Mouse (Mus musculus): ENCODE data around the gene Gm4792. TPM values are rescaled to one million over a fixed set of nuclear protein-coding genes. Genes with fewer than 3 reads are reported as not detected.
A peak's percentile ranks its signal among the peaks of the same experiment; 100 is the strongest.

The Gm4792 gene
- total RNA-seq, 1 experiment: not detected

- Histone ChIP-seq H3K36me3 (ENCODE audit: control insufficient read depth, insufficient read depth, low read length, poor library complexity, severe bottlenecking) (no peaks in the 10 kb centered on the region), H3K27ac (ENCODE audit: insufficient read depth, low read depth, low read length, poor library complexity, severe bottlenecking) (no peak overlapping the region), H3K9me3 (ENCODE audit: control insufficient read depth, insufficient read depth, low read depth, low read length) (no peaks in the 10 kb centered on the region), H3K4me1 (ENCODE audit: control insufficient read depth in 2 of 2, insufficient read depth in 2 of 2, low read length in 2 of 2, poor library complexity in 1 of 2) (0 out of 4 replicates have a peak, but pooled peaks cover 0 to 6% of the 10 kb centered on the region in 2 experiments), H3K4me3 (ENCODE audit: insufficient read depth in 1 of 2, low read depth in 1 of 2, low read length in 2 of 2, poor library complexity in 1 of 2, severe bottlenecking in 1 of 2) (no peak overlapping the region), H3K9ac (ENCODE audit: insufficient read depth, low read depth, low read length, poor library complexity, severe bottlenecking) (no peak overlapping the region)
- no peak for TF ChIP-seq ZNF384 (IDR thresholded peaks at IDR 0.05; ENCODE audit: low read depth, low read length)
- TF ChIP-seq CHD2 (IDR thresholded peaks at IDR 0.05; ENCODE audit: low read depth, low read length): no peak
- TF ChIP-seq HCFC1 (IDR thresholded peaks at IDR 0.05; ENCODE audit: borderline replicate concordance, insufficient read depth, low read length): no peak
- TF ChIP-seq MAFK (IDR thresholded peaks at IDR 0.05; ENCODE audit: insufficient read depth, low read depth, low read length): no peak
- in situ Hi-C loops (cut with MboI; ENCODE audit: low sequenced_read_pairs in 2 of 2, unreplicated experiment in 2 of 2): no loop called here
- no peak for DNase-seq (ENCODE audit: low read depth, low spot score)
These were observed 32.6 kb downstream of the Gm4792 start for GRCm38 (mm10) chr10:94265656-94266542.

DNA sequence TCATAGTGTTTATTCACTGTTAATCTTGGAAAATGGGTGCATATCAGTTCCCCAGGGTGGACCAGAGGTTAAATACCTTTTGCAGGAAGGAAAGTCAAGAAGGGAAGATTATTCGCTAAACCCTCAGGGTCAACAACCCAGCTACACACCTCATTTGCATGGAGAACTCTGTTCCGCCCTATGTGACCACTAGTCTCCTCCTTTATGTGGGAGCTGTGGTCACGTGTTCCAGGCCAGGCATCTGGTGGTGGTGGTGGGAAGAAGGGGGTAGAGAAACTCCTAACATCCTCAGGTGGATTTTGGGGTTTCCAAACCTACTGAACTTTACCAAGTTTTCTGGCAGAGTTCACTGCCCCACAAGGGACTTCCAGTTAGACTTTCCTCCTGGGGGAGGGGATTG lies 35.3 kb downstream of the Gm4792 start:
- H3K4me1 ChIP-seq (ENCODE audit: control insufficient read depth in 2 of 2, insufficient read depth in 2 of 2, low read length in 2 of 2, poor library complexity in 1 of 2): 0 out of 4 replicates have a peak, but pooled peaks cover 0 to 6% of the 10 kb centered on the region in 2 experiments
- H3K9me3 ChIP-seq (ENCODE audit: control insufficient read depth, insufficient read depth, low read depth, low read length): no peaks in the 10 kb centered on the region
- H3K4me3 ChIP-seq (ENCODE audit: insufficient read depth in 1 of 2, low read depth in 1 of 2, low read length in 2 of 2, poor library complexity in 1 of 2, severe bottlenecking in 1 of 2): peak overlapping the region in 1 of 2 experiments; percentile 49; a peak in 2 of 4 replicates
- no peak for DNase-seq (ENCODE audit: low read depth, low spot score)
- H3K9ac ChIP-seq (ENCODE audit: insufficient read depth, low read depth, low read length, poor library complexity, severe bottlenecking): no peak overlapping the region
- in situ Hi-C loops (cut with MboI; ENCODE audit: low sequenced_read_pairs in 2 of 2, unreplicated experiment in 2 of 2): no loop called here
- no peak overlapping the region for H3K27ac ChIP-seq (ENCODE audit: insufficient read depth, low read depth, low read length, poor library complexity, severe bottlenecking)
- no peaks in the 10 kb centered on the region for H3K36me3 ChIP-seq (ENCODE audit: control insufficient read depth, insufficient read depth, low read length, poor library complexity, severe bottlenecking)
- no peak for TF ChIP-seq ZNF384 (IDR thresholded peaks at IDR 0.05; ENCODE audit: low read depth, low read length)
- TF ChIP-seq ZC3H11A (IDR thresholded peaks at IDR 0.05; ENCODE audit: borderline replicate concordance, low read depth, low read length): no peak
- TF ChIP-seq HCFC1 (IDR thresholded peaks at IDR 0.05; ENCODE audit: borderline replicate concordance, insufficient read depth, low read length): no peak
- no peak for TF ChIP-seq CHD2 (IDR thresholded peaks at IDR 0.05; ENCODE audit: low read depth, low read length)
- no peak for TF ChIP-seq MAFK (IDR thresholded peaks at IDR 0.05; ENCODE audit: insufficient read depth, low read depth, low read length)

DNA sequence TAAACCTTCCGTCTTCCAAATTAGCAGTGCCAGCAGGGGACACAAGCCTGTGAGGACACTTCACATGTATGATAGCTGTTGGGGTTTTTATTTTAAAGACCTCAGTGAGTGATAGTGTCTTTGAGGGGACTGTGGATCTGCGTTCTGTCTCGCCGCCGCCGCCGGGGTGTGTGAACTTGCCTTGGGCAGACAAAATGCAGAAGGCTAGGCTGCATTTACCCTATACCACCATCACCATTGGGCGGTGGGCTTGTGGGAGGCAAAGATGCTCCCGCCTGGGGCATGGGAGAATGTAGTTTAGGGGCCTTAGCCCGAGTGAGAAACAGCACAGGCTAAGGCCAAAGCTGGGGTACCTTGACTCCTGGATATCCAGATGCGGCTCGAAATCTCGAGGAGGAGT lies 35.9 kb downstream of the Gm4792 start:
- no peak for DNase-seq (ENCODE audit: low read depth, low spot score)
- TF ChIP-seq CHD2 (IDR thresholded peaks at IDR 0.05; ENCODE audit: low read depth, low read length) (no peak), HCFC1 (IDR thresholded peaks at IDR 0.05; ENCODE audit: borderline replicate concordance, insufficient read depth, low read length) (no peak), ZNF384 (IDR thresholded peaks at IDR 0.05; ENCODE audit: low read depth, low read length) (no peak)
- in situ Hi-C loops (cut with MboI; ENCODE audit: low sequenced_read_pairs in 2 of 2, unreplicated experiment in 2 of 2): no loop called here

GRCm38 (mm10) chr10:94260544-94260943 lies 38.0 kb downstream of the Gm4792 start:
- TF ChIP-seq HCFC1 (IDR thresholded peaks at IDR 0.05; ENCODE audit: borderline replicate concordance, insufficient read depth, low read length): no peak
- Histone ChIP-seq H3K4me1 (ENCODE audit: control insufficient read depth in 2 of 2, insufficient read depth in 2 of 2, low read length in 2 of 2, poor library complexity in 1 of 2) (0 out of 4 replicates have a peak, but pooled peaks cover 0 to 5% of the 10 kb centered on the region in 2 experiments), H3K9me3 (ENCODE audit: control insufficient read depth, insufficient read depth, low read depth, low read length) (no peaks in the 10 kb centered on the region), H3K4me3 (ENCODE audit: insufficient read depth in 1 of 2, low read depth in 1 of 2, low read length in 2 of 2, poor library complexity in 1 of 2, severe bottlenecking in 1 of 2) (no peak overlapping the region), H3K36me3 (ENCODE audit: control insufficient read depth, insufficient read depth, low read length, poor library complexity, severe bottlenecking) (no peaks in the 10 kb centered on the region), H3K27ac (ENCODE audit: insufficient read depth, low read depth, low read length, poor library complexity, severe bottlenecking) (no peak overlapping the region), H3K9ac (ENCODE audit: insufficient read depth, low read depth, low read length, poor library complexity, severe bottlenecking) (no peak overlapping the region)
- in situ Hi-C loops (cut with MboI; ENCODE audit: low sequenced_read_pairs in 2 of 2, unreplicated experiment in 2 of 2): no loop called here
- DNase-seq (ENCODE audit: low read depth, low spot score): no peak

More for the DNA sequence above, 35.9 kb downstream of the Gm4792 start:
- Histone ChIP-seq H3K36me3 (ENCODE audit: control insufficient read depth, insufficient read depth, low read length, poor library complexity, severe bottlenecking) (no peaks in the 10 kb centered on the region), H3K9ac (ENCODE audit: insufficient read depth, low read depth, low read length, poor library complexity, severe bottlenecking) (0 out of 2 replicates have a peak overlapping the region, but pooled peaks have one; percentile 19), H3K27ac (ENCODE audit: insufficient read depth, low read depth, low read length, poor library complexity, severe bottlenecking) (no peak overlapping the region), H3K4me1 (ENCODE audit: control insufficient read depth in 2 of 2, insufficient read depth in 2 of 2, low read length in 2 of 2, poor library complexity in 1 of 2) (0 out of 4 replicates have a peak, but pooled peaks cover 0 to 6% of the 10 kb centered on the region in 2 experiments), H3K4me3 (ENCODE audit: insufficient read depth in 1 of 2, low read depth in 1 of 2, low read length in 2 of 2, poor library complexity in 1 of 2, severe bottlenecking in 1 of 2) (peak overlapping the region; percentile 42 to 49; a peak in 3 of 4 replicates), H3K9me3 (ENCODE audit: control insufficient read depth, insufficient read depth, low read depth, low read length) (no peaks in the 10 kb centered on the region)

All from ES-E14 (cell line).